Mouse (Mus musculus): ENCODE measurements around the gene Fam216a.

- TF ChIP-seq MXI1 (IDR thresholded peaks at IDR 0.05; ENCODE audit: low read depth, low read length), result no peak
- TF ChIP-seq POLR2A (IDR thresholded peaks at IDR 0.05; ENCODE audit: low read depth, low read length), result no peak
- TF ChIP-seq UBTF (IDR thresholded peaks at IDR 0.05; ENCODE audit: low read depth, low read length), result 0 out of 2 replicates have a peak, but pooled peaks have one; percentile 44
- TF ChIP-seq CTCF (conservative IDR thresholded peaks at IDR 0.05 in 1 of 2, IDR thresholded peaks at IDR 0.05 in 1 of 2; ENCODE audit: low read depth in 2 of 2, low read length in 2 of 2), result no peak
- TF ChIP-seq USF1 (IDR thresholded peaks at IDR 0.05; ENCODE audit: low read depth, low read length), result no peak
- TF ChIP-seq ZKSCAN1 (IDR thresholded peaks at IDR 0.05; ENCODE audit: borderline replicate concordance, low read depth, low read length), result no peak
- no peak for TF ChIP-seq MAZ (IDR thresholded peaks at IDR 0.05; ENCODE audit: low read depth, low read length)
- no peak for TF ChIP-seq E2F4 (IDR thresholded peaks at IDR 0.05; ENCODE audit: insufficient replicate concordance, low read depth, low read length)
- no peak for TF ChIP-seq RAD21 (IDR thresholded peaks at IDR 0.05; ENCODE audit: low read depth, low read length)
Measured at GRCm38 (mm10) chr5:122371591-122372191, 473 bp downstream of the Fam216a start, which contains the start of gene Gpn3.

All from CH12.LX (cell line).